Mouse (Mus musculus) hindlimb bud, embryonic 11.5 days (tissue): ENCODE measurements around the gene Mccc1.
A peak's percentile ranks its signal among the peaks of the same experiment; 100 is the strongest.

Experiments used
- DNase-seq: peaks from one replicate; pipeline ENCODE4 v3.0.0-alpha.2; 2012; ENCODE audit warnings: low read depth, low spot score; ENCODE audit errors: extremely low spot score

The Mccc1 gene

DNA sequence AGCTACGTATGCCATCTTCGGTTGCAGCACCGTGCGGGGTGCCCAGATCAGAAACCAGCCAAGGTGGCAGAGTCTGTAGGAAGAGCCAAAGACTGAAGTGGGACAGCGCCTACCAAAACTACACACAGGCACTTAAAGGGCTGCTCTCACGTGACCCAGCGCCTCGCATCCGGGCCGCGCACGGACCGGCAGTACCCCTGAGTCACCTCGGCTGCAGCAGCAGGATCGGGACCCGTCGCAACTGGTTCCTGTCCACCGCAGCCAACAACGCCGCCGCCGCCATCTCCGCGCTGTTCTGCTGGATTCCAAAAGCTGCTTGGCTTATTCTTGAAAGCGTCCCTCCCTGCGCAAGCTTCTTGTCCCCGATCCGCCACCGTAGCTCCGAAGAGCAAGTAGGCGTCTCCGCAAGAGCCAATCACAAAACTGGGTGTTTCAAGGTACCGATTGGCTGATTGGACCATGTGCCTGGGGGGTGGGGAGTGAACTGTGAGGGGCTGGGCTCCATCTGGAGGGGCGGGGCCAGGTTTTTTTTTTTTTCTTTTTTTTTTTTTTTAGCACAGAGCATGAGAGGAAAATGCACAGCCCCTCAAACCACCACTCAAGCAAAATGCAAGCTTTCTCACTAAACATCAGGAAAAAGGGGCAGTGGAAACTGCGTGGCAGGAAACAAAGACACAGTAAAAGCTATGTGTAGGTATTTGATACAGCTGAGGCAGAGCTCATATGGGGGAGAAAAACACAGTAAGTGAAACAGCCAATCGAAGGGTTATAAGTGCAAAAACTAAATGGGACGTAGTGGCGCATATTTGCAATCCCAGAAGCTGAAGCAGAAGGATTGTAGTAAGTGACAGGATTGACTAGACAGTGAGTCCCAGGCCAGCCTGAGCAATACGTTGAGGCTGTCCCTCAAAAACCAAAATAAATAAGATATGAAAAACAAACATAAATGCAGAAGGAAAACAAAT lies at the start of gene Mccc1:
Gene Mccc1 (minus strand): TSS at position 404 of the 965 bp plus-strand sequence.
- peak; percentile 85 for DNase-seq

DNA sequence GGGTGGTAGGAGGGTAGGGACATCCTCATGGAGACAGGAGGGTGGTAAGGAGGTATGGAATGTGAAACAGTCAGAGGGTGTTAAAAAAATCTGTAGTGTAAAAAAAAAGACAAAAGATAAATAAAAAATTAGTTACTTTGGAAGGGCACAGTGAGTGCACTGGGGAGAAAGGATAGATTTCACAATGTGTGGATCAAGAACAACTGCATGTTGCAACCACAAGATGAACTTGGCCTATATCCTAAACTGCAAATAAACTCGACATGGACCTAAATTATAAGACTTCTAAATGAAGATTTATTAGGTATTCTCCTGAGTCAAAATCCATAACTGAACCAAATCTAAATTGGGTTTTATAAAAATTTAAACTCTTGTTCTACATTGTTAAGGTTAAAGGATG lies 48.6 kb upstream of the Mccc1 start:
- DNase-seq, result no peak

DNA sequence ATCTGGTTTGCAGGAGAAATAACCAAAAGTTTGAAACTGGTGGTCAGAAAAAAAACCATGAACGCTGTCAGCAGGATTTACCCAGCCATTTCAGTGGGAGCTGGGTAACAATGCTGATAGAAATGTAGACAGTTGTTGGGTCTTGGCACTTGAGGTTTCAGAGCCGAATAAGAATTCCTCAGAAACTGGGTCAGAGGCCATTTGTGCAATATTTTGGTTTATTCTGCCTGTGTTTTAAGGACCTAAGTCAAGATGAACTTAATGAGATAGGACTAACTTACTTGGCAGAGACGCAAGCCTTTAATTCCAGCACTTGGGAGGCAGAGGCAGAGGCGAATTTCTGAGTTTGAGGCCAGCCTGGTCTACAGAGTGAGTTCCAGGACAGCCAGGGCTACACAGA lies 44.6 kb upstream of the Mccc1 start:
- no peak for DNase-seq

DNA sequence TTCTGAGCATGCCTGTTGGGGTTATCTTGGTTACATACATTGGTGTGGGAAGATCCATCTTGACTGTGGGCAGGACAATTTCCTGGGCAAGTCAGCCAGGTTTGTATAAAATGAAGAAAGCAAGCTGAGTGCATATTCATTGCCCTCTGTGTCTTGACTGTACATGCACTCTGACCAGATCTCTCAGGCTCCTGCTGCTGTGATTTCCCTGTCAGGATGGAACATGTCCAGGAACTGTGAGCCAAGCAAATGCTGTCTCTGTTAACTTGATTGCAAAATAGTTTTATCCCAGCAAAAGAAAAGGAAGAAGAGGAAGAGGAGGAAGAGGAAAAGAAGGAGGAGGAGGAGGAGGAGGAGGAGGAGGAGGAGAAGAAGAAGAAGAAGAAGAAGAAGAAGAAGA lies 44.0 kb upstream of the Mccc1 start:
- DNase-seq, result no peak

DNA sequence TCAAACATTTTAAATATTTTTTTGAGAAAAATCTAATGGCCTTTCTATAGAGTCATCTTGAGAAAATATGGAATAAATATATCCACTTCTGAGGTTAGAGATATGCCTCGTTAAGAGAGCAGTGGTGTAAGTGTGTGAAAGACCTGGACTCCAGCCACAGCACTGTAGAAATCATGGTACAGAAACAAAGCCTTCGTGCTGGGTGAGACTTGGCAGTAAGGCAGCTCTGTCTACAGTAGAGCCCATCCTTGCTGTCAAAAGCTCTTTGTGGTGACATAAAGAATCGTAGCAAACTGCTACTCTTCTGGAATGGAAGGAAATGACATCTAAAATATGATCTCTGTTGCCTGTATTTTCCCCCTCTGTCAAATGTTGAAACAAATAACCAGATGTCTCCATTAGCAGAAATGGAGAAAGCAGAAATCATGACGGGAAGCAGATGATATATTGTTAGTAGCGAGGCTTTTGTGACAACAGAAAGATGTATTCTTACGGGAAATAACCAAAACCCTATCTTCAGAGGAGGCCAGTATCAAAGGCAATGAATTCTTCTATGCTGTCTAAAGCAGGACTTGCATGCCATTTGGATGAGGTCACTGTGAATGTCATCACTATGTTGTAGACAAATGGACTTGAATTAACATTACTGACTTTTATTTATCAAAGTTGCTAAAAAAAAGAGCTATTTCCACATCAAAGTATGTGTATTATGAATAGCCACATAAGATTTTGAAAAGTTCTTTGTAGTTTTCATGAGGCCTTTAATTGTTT lies 31.4 kb upstream of the Mccc1 start:
- DNase-seq, result no peak

DNA sequence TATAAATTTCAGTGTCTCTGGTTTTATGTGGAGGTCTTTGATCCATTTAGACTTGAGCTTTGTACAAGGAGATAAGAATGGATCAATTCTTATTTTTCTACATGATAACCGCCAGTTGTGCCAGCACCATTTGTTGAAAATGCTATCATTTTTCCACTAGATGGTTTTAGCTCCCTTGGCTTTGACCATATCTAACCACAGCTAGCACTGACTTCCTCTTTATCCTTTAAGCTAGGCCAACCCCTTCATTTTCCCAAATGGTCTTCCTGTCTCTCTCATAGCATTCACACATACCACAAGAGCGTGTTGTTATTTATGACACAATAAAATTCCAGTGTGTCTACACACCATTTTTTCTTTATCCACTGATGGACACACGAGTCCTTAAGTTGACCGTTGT lies 29.5 kb upstream of the Mccc1 start:
- no peak for DNase-seq

DNA sequence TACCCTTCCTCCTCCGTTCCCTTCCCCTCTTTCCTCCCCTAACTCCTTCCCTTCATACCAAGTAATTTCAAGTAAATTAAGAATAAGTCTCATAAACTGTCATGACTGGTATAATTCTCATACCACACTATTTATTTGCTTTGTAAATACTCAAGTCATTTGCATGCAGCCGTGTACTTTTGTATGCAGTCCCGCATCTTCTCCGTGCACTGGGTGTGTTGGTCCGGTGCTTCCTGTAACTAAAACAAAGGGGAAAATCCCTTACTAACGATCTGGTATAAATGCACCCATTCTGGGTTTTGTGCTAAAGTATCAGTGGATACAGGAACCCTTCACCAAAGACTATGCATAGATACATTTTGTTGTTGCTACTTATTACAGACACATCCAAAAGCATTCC lies 25.3 kb upstream of the Mccc1 start:
- DNase-seq, result no peak

DNA sequence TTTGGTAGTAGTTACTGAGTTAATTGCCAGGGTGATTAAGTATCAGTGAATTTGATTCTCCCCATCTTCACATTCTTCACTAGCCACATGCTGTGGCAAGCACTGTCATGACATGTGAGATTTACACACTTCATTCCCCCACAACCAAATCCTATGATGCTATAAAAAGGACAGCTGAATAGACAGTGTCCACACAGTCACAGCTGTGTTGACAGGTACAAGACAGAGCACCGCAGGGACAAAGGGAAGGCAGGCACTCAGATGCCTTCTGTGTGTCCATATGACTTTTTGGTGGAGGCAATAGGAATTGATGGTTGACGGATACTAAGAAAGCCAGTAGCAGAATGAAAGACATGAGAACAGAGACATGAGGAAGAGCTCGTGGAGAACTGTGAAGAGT lies 10.8 kb upstream of the Mccc1 start:
- no peak for DNase-seq

DNA sequence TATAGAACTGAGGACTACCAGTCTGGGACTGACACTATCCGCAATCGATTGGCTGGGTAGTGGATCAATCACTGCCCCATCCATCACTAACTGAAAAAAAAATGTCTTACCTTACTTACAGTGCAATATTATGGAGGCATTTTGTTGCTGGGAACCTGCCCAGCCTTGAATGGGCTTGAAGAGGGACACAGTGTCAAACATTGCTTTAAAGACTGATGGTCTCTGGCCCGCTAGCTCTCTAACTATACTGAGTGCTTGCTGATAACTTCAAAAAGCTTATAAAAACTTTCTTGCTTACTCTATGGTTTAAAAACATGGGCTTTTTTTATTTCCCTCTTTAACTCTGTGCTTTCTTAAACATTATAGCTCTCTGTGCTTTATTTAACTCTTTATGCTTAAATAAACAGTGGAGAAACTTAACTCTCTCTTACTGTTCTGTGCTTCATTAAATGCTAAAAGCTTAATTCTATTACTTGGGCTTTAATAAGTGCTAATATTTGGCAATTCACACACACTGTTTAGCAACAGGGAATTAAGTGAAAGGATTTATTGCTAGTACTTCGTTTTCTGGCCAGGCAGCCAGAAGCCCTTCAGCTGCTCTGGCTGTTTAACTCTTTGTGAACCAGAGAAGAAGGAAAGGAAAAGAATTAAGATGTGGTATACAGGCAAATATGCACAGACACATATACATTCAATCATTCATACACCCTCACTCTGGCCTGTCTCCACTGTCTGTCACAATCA lies 8.1 kb upstream of the Mccc1 start:
- DNase-seq, result no peak

DNA sequence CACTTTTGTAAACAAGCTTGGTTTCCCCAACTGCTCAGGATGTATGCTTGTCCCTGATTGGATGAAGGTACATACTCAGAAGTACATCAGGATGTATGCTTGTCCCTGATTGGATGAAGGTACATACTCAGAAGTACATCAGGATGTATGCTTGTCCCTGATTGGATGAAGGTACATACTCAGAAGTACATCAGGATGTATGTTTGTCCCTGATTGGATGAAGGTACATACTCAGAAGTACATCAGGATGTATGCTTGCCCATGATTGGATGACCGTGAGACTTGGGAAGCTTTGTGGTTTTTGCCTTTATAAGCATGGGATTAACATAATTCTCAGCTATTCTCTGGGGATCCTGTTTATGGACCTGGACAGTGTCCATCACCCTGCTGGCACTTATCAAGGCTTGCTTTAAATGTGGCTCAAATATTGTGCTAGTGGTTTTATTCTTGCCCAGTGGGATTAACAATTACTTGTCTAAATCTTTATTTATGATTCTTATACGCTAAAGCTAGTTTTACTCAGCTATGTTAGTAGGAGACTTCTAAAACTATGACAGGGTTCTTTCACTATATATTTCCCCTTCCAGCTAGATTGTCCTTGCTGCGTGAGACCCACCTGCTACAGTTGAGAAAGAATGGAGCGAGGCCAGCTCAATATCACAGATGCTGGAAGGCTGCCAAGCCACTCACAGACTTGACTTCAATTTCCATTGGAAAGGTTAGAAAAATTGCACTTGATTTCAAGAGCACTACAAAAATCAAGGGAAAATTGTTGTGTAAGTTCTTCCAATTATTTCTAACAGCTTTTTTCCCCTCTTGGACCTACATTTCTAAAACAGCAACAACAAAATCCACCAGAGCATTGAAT lies 3.8 kb upstream of the Mccc1 start:
- DNase-seq, result no peak

DNA sequence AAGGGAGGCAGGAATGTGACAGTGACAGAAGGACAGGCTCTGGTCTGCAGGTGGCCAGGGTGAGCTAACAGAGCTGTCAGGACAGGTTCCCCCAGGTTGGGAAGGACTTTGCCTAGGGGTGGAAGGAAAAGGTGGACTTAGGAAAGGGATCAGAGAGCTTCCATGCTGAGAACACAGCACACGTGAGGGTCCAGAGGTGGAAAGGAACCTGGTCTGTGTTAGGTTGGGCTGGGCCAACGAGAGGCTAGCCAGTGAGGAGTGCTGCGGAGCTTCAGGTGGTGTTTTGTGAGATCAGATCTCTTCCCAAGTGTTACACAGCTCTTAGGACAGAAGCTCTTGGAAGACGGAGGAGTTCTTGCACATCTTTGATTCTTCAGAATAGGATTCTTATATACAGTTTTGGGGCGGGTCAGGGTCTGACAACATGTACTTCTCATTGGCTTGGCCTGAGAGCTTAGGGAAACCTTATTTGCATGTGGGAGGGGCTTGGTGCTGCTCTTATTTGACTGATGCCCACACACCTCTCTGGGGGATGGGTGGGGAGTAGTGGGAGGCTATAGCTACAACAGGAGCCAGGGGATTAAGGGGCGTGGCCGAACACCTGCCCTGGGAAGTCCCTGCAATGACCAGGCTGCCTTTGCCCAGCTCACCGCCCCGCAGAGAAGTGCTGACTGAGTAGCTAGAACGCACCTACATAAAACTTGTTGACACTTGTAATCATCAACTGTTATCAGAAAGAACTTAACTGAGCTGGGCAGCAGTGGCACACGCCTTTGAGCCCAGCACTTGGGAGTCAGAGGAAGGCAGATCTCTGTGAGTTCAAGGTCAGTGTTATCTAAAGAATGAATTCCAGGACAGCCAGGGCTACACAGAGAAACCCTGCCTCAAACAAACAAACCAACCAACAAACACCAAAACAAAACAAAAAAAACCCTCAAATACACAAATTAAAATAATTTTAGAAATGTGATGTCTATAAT lies 5.6 kb downstream of the Mccc1 start:
- no peak for DNase-seq

DNA sequence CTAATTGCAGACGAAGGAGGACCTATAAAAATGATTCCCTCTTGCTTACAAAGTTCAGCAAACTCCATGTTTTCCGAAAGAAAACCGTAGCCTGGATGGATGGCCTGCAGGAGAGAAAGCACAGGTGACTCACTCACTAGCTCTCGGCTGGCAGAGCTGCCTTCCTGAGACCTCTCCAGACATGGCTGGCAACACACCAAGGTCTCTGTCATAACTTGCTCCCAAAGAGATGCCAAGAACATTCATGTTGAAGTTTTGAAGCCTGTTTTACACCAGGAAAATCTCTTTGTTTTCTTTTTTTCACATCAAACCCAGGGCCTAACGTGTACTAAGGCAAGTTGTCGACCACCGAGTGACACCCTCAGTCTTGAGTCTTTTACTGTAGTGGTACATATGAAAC lies 9.8 kb downstream of the Mccc1 start:
- no peak for DNase-seq

DNA sequence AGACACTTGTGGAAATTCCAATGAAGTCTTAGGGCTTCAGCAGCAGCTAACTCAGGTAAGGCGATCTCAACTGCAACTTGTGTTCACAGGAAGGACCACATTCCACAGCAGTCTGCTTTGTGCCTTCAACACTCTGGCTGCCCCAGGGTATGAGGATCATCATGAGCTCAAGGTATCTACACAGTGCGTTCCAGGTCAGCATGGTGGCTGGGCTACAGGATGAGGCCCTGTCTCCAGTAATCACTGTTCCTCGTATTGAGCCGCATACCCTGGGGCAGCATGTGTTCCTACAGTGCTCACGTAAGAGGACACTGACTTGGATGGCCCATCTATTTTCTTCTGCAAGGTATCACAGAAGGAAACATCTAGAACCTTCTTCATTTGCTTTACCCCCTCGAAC lies 12.4 kb downstream of the Mccc1 start:
- no peak for DNase-seq

DNA sequence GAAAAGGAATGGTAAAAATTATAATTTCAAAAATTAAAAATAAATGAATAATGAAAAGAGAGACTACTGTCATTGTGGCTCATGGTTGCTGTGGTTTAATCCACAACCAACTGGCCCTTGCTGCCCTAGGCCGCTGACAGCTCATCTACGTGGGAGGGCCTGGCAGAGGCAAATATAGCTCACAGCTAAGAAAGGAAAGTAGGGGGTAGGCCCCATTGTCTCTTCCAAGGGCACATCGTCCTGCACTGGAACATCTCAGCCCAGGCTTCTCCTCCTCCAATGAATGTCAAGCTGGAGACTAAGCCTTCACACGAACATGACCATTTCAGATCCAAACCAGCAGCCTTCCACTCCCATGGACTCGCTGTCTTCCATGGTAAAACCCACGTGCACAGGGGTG lies 14.2 kb downstream of the Mccc1 start:
- no peak for DNase-seq

DNA sequence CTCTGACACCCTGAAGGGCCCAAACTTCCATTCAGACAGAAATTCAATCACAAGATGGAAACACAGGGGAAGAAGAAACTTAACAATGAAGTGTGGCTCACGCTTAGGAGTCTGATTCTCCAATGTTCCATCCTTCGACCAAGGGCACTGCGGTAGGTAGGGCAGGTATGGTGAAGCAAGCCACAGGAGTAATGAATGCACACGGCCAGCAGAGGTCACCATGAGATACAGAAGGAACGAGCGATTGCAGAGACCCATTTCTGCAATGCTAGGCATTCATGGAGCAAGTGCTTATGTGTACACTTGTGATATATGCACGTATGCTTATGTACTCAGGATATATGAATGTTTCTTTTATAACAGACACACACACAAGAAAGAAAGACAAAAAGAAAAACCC lies 26.9 kb downstream of the Mccc1 start:
- DNase-seq, result no peak

DNA sequence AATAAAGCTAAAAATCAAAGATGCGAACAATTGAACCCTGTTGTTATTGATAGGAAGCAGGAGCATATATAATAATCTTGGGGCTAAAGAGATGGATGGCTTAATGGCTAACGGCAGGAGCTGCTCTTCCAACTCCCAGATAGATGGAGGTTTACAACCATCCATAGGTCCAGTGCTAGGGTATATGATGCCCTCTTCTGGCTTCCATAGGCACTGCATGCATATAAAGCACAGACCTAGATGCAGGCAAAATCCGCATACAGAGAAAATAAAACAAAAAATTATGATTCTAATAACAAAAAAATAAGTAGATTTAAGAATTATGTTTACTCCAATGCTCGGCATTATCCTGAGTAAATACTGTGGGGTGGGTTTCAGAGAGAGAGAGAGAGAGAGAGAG lies 27.5 kb downstream of the Mccc1 start:
- DNase-seq, result no peak

DNA sequence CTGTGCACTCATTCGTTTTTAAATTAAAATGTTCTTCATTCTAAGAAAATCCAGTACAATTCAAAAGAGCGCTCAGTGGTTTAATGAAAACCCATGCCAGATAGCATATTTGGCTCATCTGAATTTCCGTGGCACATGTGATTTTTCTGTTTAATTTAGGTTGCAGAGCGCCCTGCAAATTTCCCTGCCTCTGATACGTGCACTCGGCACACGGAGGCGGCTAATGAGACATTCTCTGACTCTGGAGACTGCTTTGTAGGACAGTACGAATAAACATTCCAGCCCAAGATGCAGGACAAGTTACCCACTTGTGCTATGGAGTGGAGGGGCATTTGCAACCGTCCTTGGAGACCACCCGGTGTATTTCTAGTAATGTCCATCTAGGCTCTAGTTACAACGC lies 29.3 kb downstream of the Mccc1 start:
- no peak for DNase-seq

DNA sequence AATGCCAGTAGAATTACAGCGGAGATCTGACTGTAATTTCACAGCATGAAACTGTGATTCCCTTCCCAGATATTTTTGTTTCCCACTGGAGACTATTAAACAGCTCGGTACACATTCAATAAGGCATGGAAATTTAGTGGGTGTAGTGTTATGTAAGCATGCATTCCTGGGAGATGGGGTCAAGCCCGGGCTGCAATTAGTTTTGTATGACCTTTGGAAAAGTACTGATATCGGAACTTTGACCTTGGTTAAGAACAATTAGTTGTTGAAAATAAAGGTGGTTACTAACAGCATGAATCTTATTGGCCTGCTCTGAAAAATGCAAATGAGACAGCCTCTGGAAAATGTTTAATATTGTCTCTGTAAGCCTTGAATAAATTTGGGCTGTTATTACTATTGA lies 30.0 kb downstream of the Mccc1 start:
- DNase-seq, result no peak

DNA sequence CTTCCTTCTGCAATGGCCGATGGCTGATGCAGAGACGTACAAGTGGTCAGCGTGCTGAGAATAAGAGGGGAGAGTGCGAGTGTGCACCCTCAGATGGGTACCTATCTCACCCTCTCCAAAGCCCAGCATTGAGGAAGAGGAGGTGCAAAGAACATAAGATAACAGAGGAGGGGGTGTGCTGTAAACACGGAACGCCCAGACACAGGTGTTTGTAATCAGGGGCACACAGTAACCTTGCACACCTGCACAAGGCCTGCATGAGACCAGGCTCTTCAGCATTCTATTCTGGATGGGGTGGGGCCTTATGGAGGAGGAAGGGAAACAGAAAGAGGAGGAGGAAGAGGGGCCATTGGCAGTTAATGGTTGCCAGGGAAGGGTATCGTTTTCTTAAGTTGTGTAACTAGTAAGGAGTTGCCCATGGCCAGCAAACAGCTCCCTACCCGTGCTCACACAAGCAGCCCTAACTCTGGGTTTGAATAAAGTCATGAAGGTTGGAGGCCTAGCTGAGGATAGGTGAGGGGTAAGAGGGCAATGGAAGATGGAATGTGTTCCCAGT lies 33.0 kb downstream of the Mccc1 start:
- DNase-seq, result no peak
